Mouse (Mus musculus) cerebellum, adult 9-10 months (tissue): ENCODE data around the gene Sptbn4.

Experiments
- DNase-seq: peaks from one replicate; pipeline ENCODE4 v3.0.0; 2022

Gene Sptbn4

GRCm38 (mm10) chr7:27473835-27474489 is 26.5 kb upstream of the Sptbn4 start:
- DNase-seq, result no peak

- peak; percentile 99 for DNase-seq
Observed at GRCm38 (mm10) chr7:27473156-27473834, 25.8 kb upstream of the Sptbn4 start, which contains the start of gene Sertad3. TSS of gene Sertad3 (plus strand) at chr7:27473768.

GRCm38 (mm10) chr7:27472596-27472995 is 25.1 kb upstream of the Sptbn4 start:
- peak; percentile 59 for DNase-seq

GRCm38 (mm10) chr7:27471390-27472120 is 24.1 kb upstream of the Sptbn4 start:
- peak; percentile 60 for DNase-seq

GRCm38 (mm10) chr7:27467648-27468047 is 20.2 kb upstream of the Sptbn4 start:
- DNase-seq, result peak; percentile 48

GRCm38 (mm10) chr7:27460477-27460876 is 13.0 kb upstream of the Sptbn4 start:
- DNase-seq, result no peak

- no peak for DNase-seq
Observed at GRCm38 (mm10) chr7:27459640-27460039, 12.2 kb upstream of the Sptbn4 start.

- no peak for DNase-seq
Observed at GRCm38 (mm10) chr7:27458614-27459013, 11.1 kb upstream of the Sptbn4 start.

GRCm38 (mm10) chr7:27455273-27455672 is 7.8 kb upstream of the Sptbn4 start:
- no peak for DNase-seq

GRCm38 (mm10) chr7:27454461-27455121 is 7.1 kb upstream of the Sptbn4 start:
- no peak for DNase-seq

GRCm38 (mm10) chr7:27452206-27452770 is 4.8 kb upstream of the Sptbn4 start:
- DNase-seq, result no peak

GRCm38 (mm10) chr7:27451359-27451758 is 3.9 kb upstream of the Sptbn4 start:
- DNase-seq, result no peak

- peak; percentile 81 for DNase-seq
Observed at GRCm38 (mm10) chr7:27449256-27449862, 1.9 kb upstream of the Sptbn4 start.

GRCm38 (mm10) chr7:27448421-27449206 is 1.1 kb upstream of the Sptbn4 start:
- DNase-seq, result peak; percentile 79

GRCm38 (mm10) chr7:27446521-27447418 is 716 bp downstream of the Sptbn4 start:
- DNase-seq, result peak; percentile 74

- peak; percentile 54 for DNase-seq
Observed at GRCm38 (mm10) chr7:27446051-27446450, 1.4 kb downstream of the Sptbn4 start.

GRCm38 (mm10) chr7:27440014-27440413 is 7.5 kb downstream of the Sptbn4 start:
- no peak for DNase-seq

- DNase-seq, result no peak
Observed at GRCm38 (mm10) chr7:27437544-27437943, 9.9 kb downstream of the Sptbn4 start.

- DNase-seq, result no peak
Observed at GRCm38 (mm10) chr7:27433794-27434193, 13.7 kb downstream of the Sptbn4 start.

GRCm38 (mm10) chr7:27433349-27433748 is 14.1 kb downstream of the Sptbn4 start:
- no peak for DNase-seq
